Mouse (Mus musculus) stomach, postnatal 0 days (tissue): Measurements from ENCODE around the gene Homer2. TPM values are rescaled to one million over a fixed set of nuclear protein-coding genes. Genes with fewer than 3 reads are reported as not detected.

ENCODE experiments used
- ATAC-seq: fragments of 200-750 bp; cut with Nextera tagmentation; 2 replicates; pipeline ENCODE4 v1.8.0; 2017; ENCODE audit not compliant: low FRiP score, low TSS enrichment
- DNase-seq: peaks from one replicate; pipeline ENCODE4 v3.0.0-alpha.2; 2016; ENCODE audit warnings: low spot score
- H3K27ac ChIP-seq: fragments of 300-500 bp; sonication (generic); replicated peaks from 2 replicates; pipeline ENCODE4 v1.5.1; 2014; ENCODE audit warnings: mild to moderate bottlenecking, control low read depth
- H3K27me3 ChIP-seq: fragments of 300-500 bp; sonication (generic); 2 replicates; pipeline ENCODE4 v1.6.1; 2014; ENCODE audit warnings: low read length; ENCODE audit not compliant: control insufficient read depth, insufficient read depth
- H3K36me3 ChIP-seq: fragments of 300-500 bp; sonication (generic); 2 replicates; pipeline ENCODE4 v1.6.1; 2014; ENCODE audit warnings: low read length, mixed read lengths; ENCODE audit not compliant: control insufficient read depth, insufficient read depth
- H3K4me1 ChIP-seq: fragments of 300-500 bp; sonication (generic); replicated peaks from 2 replicates; pipeline ENCODE4 v1.6.1; 2014; ENCODE audit warnings: antibody characterized with exemption; ENCODE audit not compliant: control insufficient read depth, insufficient read depth
- H3K4me2 ChIP-seq: fragments of 300-500 bp; sonication (generic); replicated peaks from 2 replicates; pipeline ENCODE4 v1.6.1; 2014; ENCODE audit warnings: low read depth, mild to moderate bottlenecking, control low read depth, moderate library complexity
- H3K4me3 ChIP-seq: fragments of 300-500 bp; sonication (generic); 2 replicates; pipeline ENCODE4 v1.5.1; 2014; ENCODE audit warnings: low read depth, low read length, control low read depth
- H3K9ac ChIP-seq: fragments of 300-500 bp; sonication (generic); 2 replicates; pipeline ENCODE4 v1.6.1; 2014; ENCODE audit warnings: mild to moderate bottlenecking, low read length, control low read depth, mixed read lengths
- H3K9me3 ChIP-seq: fragments of 300-500 bp; sonication (generic); 2 replicates; pipeline ENCODE4 v1.6.1; 2016; ENCODE audit warnings: low read length; ENCODE audit not compliant: control insufficient read depth
- CTCF ChIP-seq: IDR thresholded peaks from 2 replicates; pipeline ENCODE4 v1.5.1; 2016; ENCODE audit warnings: antibody characterized with exemption, low read depth, mild to moderate bottlenecking, moderate library complexity
- EP300 ChIP-seq: optimal IDR thresholded peaks from 2 replicates; pipeline ENCODE3; 2016; ENCODE audit warnings: antibody characterized with exemption
- WGBS: fragments of 180-500 bp; shearing (Covaris S2); extraction: QIAGEN DNeasy Blood & Tissue Kit; methylation state at CpG from one replicate; pipeline ENCODE4 v1.1.7; 2014; 5-methylcytosine and 5-hydroxymethylcytosine counted together
- polyA plus RNA-seq: library from polyadenylated mRNA; unstranded; fragments of >200 nt; fragmentation: Nextera tagmentation; extraction: Ambion mirVana; gene quantifications from 2 replicates; pipeline ENCODE4 v1.2.1, GENCODE M21; 2015

The Homer2 gene
- polyA plus RNA-seq, 1 experiment from 2014 or later: 47.4 TPM

DNA sequence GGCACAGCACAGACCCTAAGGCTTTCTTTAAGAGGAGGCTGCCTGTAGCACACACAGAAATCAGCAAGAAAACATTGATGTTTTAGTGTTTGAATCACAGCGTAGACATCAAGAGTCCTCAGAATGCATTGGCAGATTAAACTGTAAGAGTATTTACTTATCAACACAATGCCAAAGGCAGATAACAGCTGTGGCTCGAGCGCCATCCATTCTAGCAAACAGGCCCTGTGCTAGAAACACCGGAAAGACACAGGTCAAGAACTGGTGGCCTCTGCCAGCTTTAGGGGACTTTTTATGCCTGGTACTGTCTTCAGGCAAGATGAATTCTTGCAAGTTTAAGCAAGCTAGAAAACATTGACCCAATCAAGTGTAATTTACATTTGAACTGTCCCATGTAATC, 141.0 kb downstream of the Homer2 start:
- TF ChIP-seq CTCF: no peak
- no peak for TF ChIP-seq EP300
- H3K9ac ChIP-seq: no peak overlapping the region
- no peak overlapping the region for H3K27ac ChIP-seq
- H3K27me3 ChIP-seq: no peaks in the 10 kb centered on the region
- H3K4me2 ChIP-seq: no peak overlapping the region
- ATAC-seq (no peak), DNase-seq (no peak)
- H3K4me3 ChIP-seq: no peak overlapping the region
- H3K9me3 ChIP-seq: no peaks in the 10 kb centered on the region
- WGBS: 64% methylated on average over 4 of the region's 4 CpGs
- no peaks in the 10 kb centered on the region for H3K36me3 ChIP-seq
- H3K4me1 ChIP-seq: no peaks in the 10 kb centered on the region

- Histone ChIP-seq H3K9me3 (no peaks in the 10 kb centered on the region), H3K9ac (no peak overlapping the region), H3K27ac (no peak overlapping the region), H3K4me3 (no peak overlapping the region), H3K27me3 (no peaks in the 10 kb centered on the region), H3K4me2 (no peak overlapping the region), H3K36me3 (no peaks in the 10 kb centered on the region), H3K4me1 (no peaks in the 10 kb centered on the region)
- no peak for ATAC-seq
- WGBS: 58% methylated on average over 7 of the region's 7 CpGs
- DNase-seq: no peak
- TF ChIP-seq EP300 (no peak), CTCF (no peak)
These were observed 141.8 kb downstream of the Homer2 start for GRCm38 (mm10) chr7:81565381-81566055.

- H3K27me3 ChIP-seq: no peaks in the 10 kb centered on the region
- H3K4me1 ChIP-seq: no peaks in the 10 kb centered on the region
- no peak overlapping the region for H3K27ac ChIP-seq
- no peak overlapping the region for H3K4me3 ChIP-seq
- 75% methylated on average over 7 of the region's 7 CpGs for WGBS
- H3K9ac ChIP-seq: no peak overlapping the region
- DNase-seq (no peak), ATAC-seq (no peak)
- H3K4me2 ChIP-seq: no peak overlapping the region
- no peaks in the 10 kb centered on the region for H3K9me3 ChIP-seq
- TF ChIP-seq CTCF (no peak), EP300 (no peak)
- no peaks in the 10 kb centered on the region for H3K36me3 ChIP-seq
These were observed 142.6 kb downstream of the Homer2 start for GRCm38 (mm10) chr7:81564766-81565165.

DNA sequence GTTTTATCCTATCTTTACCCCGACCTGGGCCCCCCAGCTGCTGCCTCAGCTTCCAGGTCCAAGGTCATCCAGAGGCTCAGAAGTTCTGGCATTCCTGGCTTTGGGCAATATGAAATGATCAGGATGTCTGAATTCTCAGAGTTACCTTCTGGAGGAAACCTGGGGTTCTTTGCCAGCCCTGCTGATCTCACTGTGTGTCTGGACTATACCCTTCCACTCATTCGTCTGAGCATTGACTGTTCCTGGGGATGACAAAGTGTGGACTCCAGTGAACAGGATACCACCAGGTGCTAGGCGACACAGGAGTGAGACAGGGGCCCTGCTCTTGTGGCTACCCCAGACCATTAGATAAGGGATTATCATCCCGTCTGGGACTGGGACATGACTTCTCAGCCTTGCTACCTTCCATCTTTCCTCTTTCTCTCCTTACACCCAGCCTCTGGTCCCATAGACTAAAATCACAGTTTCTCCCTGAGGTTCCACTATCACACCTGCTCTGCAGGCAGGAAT, 143.8 kb downstream of the Homer2 start:
- ATAC-seq: no peak
- no peaks in the 10 kb centered on the region for H3K27me3 ChIP-seq
- no peak for TF ChIP-seq EP300
- TF ChIP-seq CTCF: no peak
- no peaks in the 10 kb centered on the region for H3K4me1 ChIP-seq
- no peak overlapping the region for H3K4me2 ChIP-seq
- no peaks in the 10 kb centered on the region for H3K9me3 ChIP-seq
- 78% methylated on average over 4 of the region's 4 CpGs for WGBS
- H3K9ac ChIP-seq: no peak overlapping the region
- no peak overlapping the region for H3K27ac ChIP-seq
- DNase-seq: no peak
- H3K36me3 ChIP-seq: no peaks in the 10 kb centered on the region
- no peak overlapping the region for H3K4me3 ChIP-seq

GRCm38 (mm10) chr7:81561211-81561610, 146.1 kb downstream of the Homer2 start:
- Histone ChIP-seq H3K36me3 (no peaks in the 10 kb centered on the region), H3K9ac (no peak overlapping the region; the same call in 1 of the 2 replicates), H3K27ac (no peak overlapping the region), H3K4me3 (no peak overlapping the region), H3K4me2 (no peak overlapping the region), H3K4me1 (no peaks in the 10 kb centered on the region), H3K9me3 (no peaks in the 10 kb centered on the region), H3K27me3 (no peaks in the 10 kb centered on the region)
- WGBS: 58% methylated on average over 5 of the region's 5 CpGs
- ATAC-seq: no peak
- DNase-seq: no peak
- TF ChIP-seq CTCF: no peak
- TF ChIP-seq EP300: no peak

- no peaks in the 10 kb centered on the region for H3K4me1 ChIP-seq
- no peaks in the 10 kb centered on the region for H3K36me3 ChIP-seq
- DNase-seq (no peak), ATAC-seq (no peak)
- H3K27me3 ChIP-seq: no peaks in the 10 kb centered on the region
- H3K9me3 ChIP-seq: no peaks in the 10 kb centered on the region
- H3K27ac ChIP-seq: no peak overlapping the region
- H3K4me3 ChIP-seq: no peak overlapping the region
- no peak overlapping the region for H3K9ac ChIP-seq
- 54% methylated on average over 8 of the region's 8 CpGs for WGBS
- TF ChIP-seq CTCF (no peak), EP300 (no peak)
- no peak overlapping the region for H3K4me2 ChIP-seq
These were observed 147.0 kb downstream of the Homer2 start for GRCm38 (mm10) chr7:81560101-81561049.
